Mouse (Mus musculus) lung, embryonic 15.5 days (tissue): Measurements from ENCODE around the gene Tbc1d2. TPM values are rescaled to one million over a fixed set of nuclear protein-coding genes. Genes with fewer than 3 reads are reported as not detected.

Experiments used
- ATAC-seq: fragments of 200-750 bp; cut with Nextera tagmentation; 2 replicates; pipeline ENCODE4 v1.8.0; 2017; ENCODE audit warnings: moderate number of reproducible peaks, borderline replicate concordance; ENCODE audit not compliant: low FRiP score, low TSS enrichment; ENCODE audit errors: extremely low read depth
- H3K27ac ChIP-seq: fragments of 300-500 bp; sonication (generic); 2 replicates; pipeline ENCODE4 v1.5.1; 2015; ENCODE audit warnings: moderate library complexity, mild to moderate bottlenecking, inconsistent platforms
- H3K27me3 ChIP-seq: fragments of 300-500 bp; sonication (generic); 2 replicates; pipeline ENCODE4 v1.6.1; 2015; ENCODE audit warnings: inconsistent platforms
- H3K36me3 ChIP-seq: fragments of 300-500 bp; sonication (generic); 2 replicates; pipeline ENCODE4 v1.6.1; 2015; ENCODE audit warnings: inconsistent platforms
- H3K4me1 ChIP-seq: fragments of 300-500 bp; sonication (generic); 2 replicates; pipeline ENCODE4 v1.6.1; 2015; ENCODE audit warnings: inconsistent platforms
- H3K4me2 ChIP-seq: fragments of 300-500 bp; sonication (generic); 2 replicates; pipeline ENCODE4 v1.6.1; 2015; ENCODE audit warnings: inconsistent platforms, mild to moderate bottlenecking, moderate library complexity
- H3K4me3 ChIP-seq: fragments of 300-500 bp; sonication (generic); 2 replicates; pipeline ENCODE4 v1.5.1; 2015; ENCODE audit warnings: mild to moderate bottlenecking, inconsistent platforms
- H3K9ac ChIP-seq: fragments of 300-500 bp; sonication (generic); 2 replicates; pipeline ENCODE4 v1.6.1; 2015; ENCODE audit warnings: inconsistent platforms
- H3K9me3 ChIP-seq: fragments of 300-500 bp; sonication (generic); 2 replicates; pipeline ENCODE4 v1.6.1; 2016; ENCODE audit warnings: inconsistent platforms
- WGBS: fragments of 180-500 bp; shearing (Covaris S2); methylation state at CpG from one replicate; pipeline ENCODE4 v1.1.7; 2015; 5-methylcytosine and 5-hydroxymethylcytosine counted together
- polyA plus RNA-seq: library from polyadenylated mRNA; unstranded; fragments of >200 nt; fragmentation: Nextera tagmentation; extraction: Ambion mirVana; gene quantifications from 2 replicates; pipeline ENCODE4 v1.2.1, GENCODE M21; 2015

The Tbc1d2 gene
- 3.6 and 3.9 TPM in 2 replicates for polyA plus RNA-seq

GRCm38 (mm10) chr4:46650086-46650753 lies at the start of gene Tbc1d2:
Gene Tbc1d2, minus strand, starts transcription at chr4:46650209.
- peak; percentile 96 for ATAC-seq
- WGBS = under 1% methylated on average over 69 of the region's 69 CpGs
- Histone ChIP-seq H3K27me3 (peaks cover 12% of the 10 kb centered on the region; the same call in 1 of the 2 replicates), H3K36me3 (no peaks in the 10 kb centered on the region), H3K27ac (peak within 1 kb of the TSS; percentile 94), H3K9ac (peak within 1 kb of the TSS; percentile 62), H3K4me1 (peaks cover 8% of the 10 kb centered on the region), H3K4me2 (peak within 1 kb of the TSS; percentile 91), H3K4me3 (peak within 1 kb of the TSS; percentile 70), H3K9me3 (no peaks in the 10 kb centered on the region)

GRCm38 (mm10) chr4:46696467-46696866 lies 46.5 kb upstream of the Tbc1d2 start:
- Histone ChIP-seq H3K4me2 (no peak overlapping the region), H3K4me3 (no peak overlapping the region), H3K4me1 (no peaks in the 10 kb centered on the region), H3K9ac (no peak overlapping the region), H3K9me3 (no peaks in the 10 kb centered on the region), H3K27ac (no peak overlapping the region), H3K36me3 (no peaks in the 10 kb centered on the region), H3K27me3 (no peaks in the 10 kb centered on the region)
- no peak for ATAC-seq
- WGBS = 58% methylated on average over 6 of the region's 6 CpGs

GRCm38 (mm10) chr4:46690565-46690964 lies 40.6 kb upstream of the Tbc1d2 start:
- no peaks in the 10 kb centered on the region for H3K36me3 ChIP-seq
- 76% methylated on average over 8 of the region's 8 CpGs for WGBS
- H3K4me1 ChIP-seq = no peaks in the 10 kb centered on the region
- H3K27ac ChIP-seq = no peak overlapping the region
- H3K9ac ChIP-seq = no peak overlapping the region
- ATAC-seq = no peak
- no peak overlapping the region for H3K4me2 ChIP-seq
- no peaks in the 10 kb centered on the region; the same call in 1 of the 2 replicates for H3K27me3 ChIP-seq
- H3K9me3 ChIP-seq = no peaks in the 10 kb centered on the region
- H3K4me3 ChIP-seq = no peak overlapping the region

GRCm38 (mm10) chr4:46690023-46690420 lies 40.0 kb upstream of the Tbc1d2 start:
- H3K36me3 ChIP-seq = no peaks in the 10 kb centered on the region
- H3K27me3 ChIP-seq = no peaks in the 10 kb centered on the region; the same call in 1 of the 2 replicates
- no peak overlapping the region for H3K4me2 ChIP-seq
- H3K4me1 ChIP-seq = no peaks in the 10 kb centered on the region
- H3K4me3 ChIP-seq = no peak overlapping the region
- H3K9ac ChIP-seq = no peak overlapping the region
- 77% methylated on average over 8 of the region's 8 CpGs for whole genome bisulfite sequencing
- no peak overlapping the region for H3K27ac ChIP-seq
- no peak for ATAC-seq
- H3K9me3 ChIP-seq = no peaks in the 10 kb centered on the region

GRCm38 (mm10) chr4:46689397-46690022 lies 39.5 kb upstream of the Tbc1d2 start:
- Histone ChIP-seq H3K9ac (no peak overlapping the region), H3K9me3 (no peaks in the 10 kb centered on the region), H3K4me1 (no peaks in the 10 kb centered on the region), H3K36me3 (no peaks in the 10 kb centered on the region), H3K27me3 (peaks cover 2% of the 10 kb centered on the region; the same call in 1 of the 2 replicates), H3K4me2 (no peak overlapping the region), H3K27ac (no peak overlapping the region), H3K4me3 (no peak overlapping the region)
- 0 out of 2 replicates have a peak, but pooled peaks have one; percentile 27 for ATAC-seq
- WGBS = 38% methylated on average over 15 of the region's 15 CpGs

- H3K27ac ChIP-seq = no peak overlapping the region
- no peak overlapping the region for H3K9ac ChIP-seq
- no peaks in the 10 kb centered on the region for H3K9me3 ChIP-seq
- no peak for ATAC-seq
- no peak overlapping the region for H3K4me2 ChIP-seq
- no peaks in the 10 kb centered on the region for H3K36me3 ChIP-seq
- no peak overlapping the region for H3K4me3 ChIP-seq
- H3K4me1 ChIP-seq = no peaks in the 10 kb centered on the region
- 63% methylated on average over 14 of the region's 14 CpGs for WGBS
- peaks cover 2% of the 10 kb centered on the region; the same call in 1 of the 2 replicates for H3K27me3 ChIP-seq
Measured at GRCm38 (mm10) chr4:46688213-46688832, 38.3 kb upstream of the Tbc1d2 start.

GRCm38 (mm10) chr4:46684160-46684559 lies 34.2 kb upstream of the Tbc1d2 start:
- Histone ChIP-seq H3K4me2 (no peak overlapping the region), H3K36me3 (no peaks in the 10 kb centered on the region), H3K27me3 (0 out of 2 replicates have a peak, but pooled peaks cover 2% of the 10 kb centered on the region), H3K4me1 (no peaks in the 10 kb centered on the region), H3K9me3 (no peaks in the 10 kb centered on the region), H3K27ac (no peak overlapping the region), H3K9ac (no peak overlapping the region), H3K4me3 (no peak overlapping the region)
- ATAC-seq = peak; percentile 52; the same call in 1 of the 2 replicates
- 40% methylated on average over 6 of the region's 6 CpGs for WGBS

GRCm38 (mm10) chr4:46676646-46677045 lies 26.6 kb upstream of the Tbc1d2 start:
- Histone ChIP-seq H3K36me3 (no peaks in the 10 kb centered on the region), H3K27me3 (no peaks in the 10 kb centered on the region), H3K4me2 (no peak overlapping the region), H3K9me3 (no peaks in the 10 kb centered on the region), H3K9ac (no peak overlapping the region), H3K4me1 (no peaks in the 10 kb centered on the region), H3K27ac (no peak overlapping the region), H3K4me3 (no peak overlapping the region)
- WGBS = 57% methylated on average over 3 of the region's 3 CpGs
- no peak for ATAC-seq

GRCm38 (mm10) chr4:46675992-46676391 lies 26.0 kb upstream of the Tbc1d2 start:
- no peak for ATAC-seq
- 61% methylated on average over 4 of the region's 4 CpGs for WGBS
- no peak overlapping the region for H3K4me3 ChIP-seq

GRCm38 (mm10) chr4:46675272-46675785 lies 25.3 kb upstream of the Tbc1d2 start:
- Histone ChIP-seq H3K4me3 (no peak overlapping the region), H3K4me1 (no peaks in the 10 kb centered on the region), H3K27ac (no peak overlapping the region), H3K9me3 (no peaks in the 10 kb centered on the region), H3K27me3 (no peaks in the 10 kb centered on the region), H3K4me2 (no peak overlapping the region), H3K9ac (no peak overlapping the region), H3K36me3 (no peaks in the 10 kb centered on the region)
- WGBS = 72% methylated on average over 11 of the region's 11 CpGs
- no peak for ATAC-seq

More at GRCm38 (mm10) chr4:46675992-46676391, 26.0 kb upstream of the Tbc1d2 start:
- Histone ChIP-seq H3K9ac (no peak overlapping the region), H3K27me3 (no peaks in the 10 kb centered on the region), H3K4me1 (no peaks in the 10 kb centered on the region), H3K9me3 (no peaks in the 10 kb centered on the region), H3K36me3 (no peaks in the 10 kb centered on the region), H3K27ac (no peak overlapping the region), H3K4me2 (no peak overlapping the region)

GRCm38 (mm10) chr4:46668620-46669019 lies 18.6 kb upstream of the Tbc1d2 start:
- H3K9me3 ChIP-seq = no peaks in the 10 kb centered on the region
- H3K4me3 ChIP-seq = no peak overlapping the region
- no peak overlapping the region for H3K9ac ChIP-seq
- H3K27me3 ChIP-seq = no peaks in the 10 kb centered on the region
- 66% methylated on average over 11 of the region's 11 CpGs for WGBS
- H3K4me2 ChIP-seq = no peak overlapping the region
- no peak for ATAC-seq
- H3K4me1 ChIP-seq = peaks cover 20% of the 10 kb centered on the region
- H3K27ac ChIP-seq = no peak overlapping the region
- H3K36me3 ChIP-seq = no peaks in the 10 kb centered on the region

- no peak for ATAC-seq
- Histone ChIP-seq H3K4me1 (peaks cover 20% of the 10 kb centered on the region), H3K27ac (no peak overlapping the region), H3K4me2 (no peak overlapping the region), H3K9ac (no peak overlapping the region), H3K9me3 (no peaks in the 10 kb centered on the region), H3K4me3 (no peak overlapping the region), H3K36me3 (no peaks in the 10 kb centered on the region), H3K27me3 (no peaks in the 10 kb centered on the region; the same call in 1 of the 2 replicates)
- WGBS = 70% methylated on average over 5 of the region's 5 CpGs
Measured at GRCm38 (mm10) chr4:46666420-46666819, 16.4 kb upstream of the Tbc1d2 start.
